Mouse (Mus musculus) stomach, postnatal 0 days (tissue): ENCODE results near the gene Pank1.

Experiments
- CTCF ChIP-seq: IDR thresholded peaks from 2 replicates; pipeline ENCODE4 v1.5.1; 2016; ENCODE audit warnings: antibody characterized with exemption, low read depth, mild to moderate bottlenecking, moderate library complexity
- EP300 ChIP-seq: optimal IDR thresholded peaks from 2 replicates; pipeline ENCODE3; 2016; ENCODE audit warnings: antibody characterized with exemption

GRCm38 (mm10) chr19:34807173-34807572 is 72.1 kb downstream of the Pank1 start:
- no peak for TF ChIP-seq CTCF
- TF ChIP-seq EP300: no peak
